Mouse (Mus musculus) brain, embryonic 14.5 days (tissue): ENCODE results near the gene 2410015M20Rik.

Experiments
- CTCF ChIP-seq: fragments of 200-500 bp; IDR thresholded peaks from 2 replicates; pipeline ENCODE4 v1.5.1; 2012; ENCODE audit warnings: inconsistent platforms, mild to moderate bottlenecking, moderate library complexity, borderline replicate concordance; ENCODE audit not compliant: insufficient read depth, insufficient read length; ENCODE audit errors: extremely low read depth
- POLR2A ChIP-seq: fragments of 200-500 bp; IDR thresholded peaks from 2 replicates; pipeline ENCODE4 v1.6.1; 2012; ENCODE audit warnings: mild to moderate bottlenecking, inconsistent platforms, borderline replicate concordance; ENCODE audit not compliant: poor library complexity, insufficient read depth, insufficient read length, severe bottlenecking; ENCODE audit errors: extremely low read depth

DNA sequence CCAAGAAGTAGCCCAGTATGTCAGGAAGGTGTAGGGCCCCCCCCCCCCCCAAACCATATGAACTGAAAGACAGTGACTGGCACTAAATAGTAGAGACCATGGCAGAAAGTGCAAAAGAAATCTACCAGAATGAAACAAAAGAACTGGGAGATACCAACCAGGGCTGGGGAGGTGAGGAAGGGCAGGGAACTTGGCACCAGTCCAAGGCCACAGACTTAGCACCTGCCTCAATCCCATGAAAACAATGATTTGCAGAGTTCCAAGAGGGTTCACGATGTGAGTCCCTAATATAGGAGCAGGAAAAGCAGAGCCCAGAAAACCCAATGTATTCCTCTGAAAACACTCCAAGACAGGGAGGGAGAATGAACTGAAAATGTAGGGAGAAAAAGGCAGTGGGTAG lies 37.4 kb downstream of the 2410015M20Rik start:
- TF ChIP-seq CTCF (no peak), POLR2A (no peak)
